Mouse (Mus musculus): ENCODE results near the gene Med19.

DNA sequence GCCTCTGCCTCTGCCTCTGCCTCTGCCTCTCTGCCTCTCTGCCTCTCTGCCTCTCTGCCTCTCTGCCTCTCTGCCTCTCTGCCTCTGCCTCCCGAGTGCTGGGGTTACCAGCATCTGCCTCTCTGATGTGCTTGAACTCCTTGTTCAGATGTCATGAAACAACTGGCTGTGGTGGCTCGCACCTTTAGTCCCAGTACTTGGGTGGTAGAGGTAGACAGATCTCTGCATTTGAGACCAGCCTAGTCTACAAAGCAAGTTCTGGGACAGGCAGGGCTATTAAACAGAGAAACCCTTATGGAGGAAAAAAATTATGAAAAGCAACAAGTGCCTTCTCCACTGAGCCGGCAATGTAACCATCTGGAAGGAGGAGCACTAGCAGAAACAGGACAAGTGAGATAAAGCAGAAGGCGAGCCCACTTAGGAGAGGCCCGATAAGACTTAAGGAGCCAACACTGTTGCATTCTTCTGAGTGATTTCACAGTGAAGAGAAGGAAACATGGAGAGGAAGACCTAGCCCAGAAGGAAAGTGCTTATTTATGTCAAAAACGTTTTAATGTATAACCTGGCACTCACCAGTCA is 4.5 kb downstream of the Med19 start:
- TF ChIP-seq ZNF384 (IDR thresholded peaks at IDR 0.05; ENCODE audit: low read depth, low read length) (no peak), HCFC1 (IDR thresholded peaks at IDR 0.05; ENCODE audit: borderline replicate concordance, insufficient read depth, low read length) (no peak), MAFK (IDR thresholded peaks at IDR 0.05; ENCODE audit: insufficient read depth, low read depth, low read length) (no peak)
